Mouse (Mus musculus) heart, embryonic 14.5 days (tissue): Measurements from ENCODE around the gene Tarsl2. TPM values are rescaled to one million over a fixed set of nuclear protein-coding genes. Genes with fewer than 3 reads are reported as not detected.
A peak's percentile ranks its signal among the peaks of the same experiment; 100 is the strongest.

Source experiments
- ATAC-seq: fragments of 200-750 bp; cut with Nextera tagmentation; 2 replicates; pipeline ENCODE4 v1.8.0; 2017; ENCODE audit warnings: low read depth, moderate TSS enrichment; ENCODE audit not compliant: insufficient number of reproducible peaks, insufficient read depth, low FRiP score
- H3K27ac ChIP-seq, 2 experiments: fragments of 200-500 bp in 1 of 2; fragments of 300-500 bp in 1 of 2; sonication (generic) in 1 of 2; replicated peaks in 1 of 2; 2 replicates each; pipeline ENCODE4 v1.5.1; 2012 to 2014; ENCODE audit warnings: low read depth in 2 of 2, low read length in 2 of 2, control low read depth in 1 of 2, mild to moderate bottlenecking in 1 of 2, mixed read lengths in 1 of 2; ENCODE audit not compliant: control insufficient read depth in 1 of 2, insufficient read depth in 1 of 2
- H3K27me3 ChIP-seq: fragments of 300-500 bp; sonication (generic); 2 replicates; pipeline ENCODE4 v1.6.1; 2014; ENCODE audit warnings: mild to moderate bottlenecking, low read length, control low read depth; ENCODE audit not compliant: control insufficient read depth, insufficient read depth
- H3K36me3 ChIP-seq: fragments of 300-500 bp; sonication (generic); 2 replicates; pipeline ENCODE4 v1.6.1; 2014; ENCODE audit warnings: mild to moderate bottlenecking, control low read depth, low read length, mixed read lengths; ENCODE audit not compliant: control insufficient read depth, insufficient read depth
- H3K4me1 ChIP-seq, 2 experiments: fragments of 200-500 bp in 1 of 2; fragments of 300-500 bp in 1 of 2; sonication (generic) in 1 of 2; 2 replicates each; pipeline ENCODE4 v1.6.1; 2012 to 2014; ENCODE audit warnings: low read length in 2 of 2, control low read depth in 1 of 2, mixed read lengths in 1 of 2; ENCODE audit not compliant: control insufficient read depth in 2 of 2, insufficient read depth in 2 of 2
- H3K4me2 ChIP-seq: fragments of 300-500 bp; sonication (generic); 2 replicates; pipeline ENCODE4 v1.6.1; 2014; ENCODE audit warnings: mild to moderate bottlenecking, low read length
- H3K4me3 ChIP-seq, 2 experiments: fragments of 200-500 bp in 1 of 2; fragments of 300-500 bp in 1 of 2; sonication (generic) in 1 of 2; 2 replicates each; pipeline ENCODE4 v1.5.1; 2012 to 2014; ENCODE audit warnings: low read length in 2 of 2, mild to moderate bottlenecking in 2 of 2, control low read depth in 1 of 2, low read depth in 1 of 2, moderate library complexity in 1 of 2; ENCODE audit not compliant: control insufficient read depth in 1 of 2, insufficient read depth in 1 of 2
- H3K9ac ChIP-seq: fragments of 300-500 bp; sonication (generic); 2 replicates; pipeline ENCODE4 v1.6.1; 2014; ENCODE audit warnings: mild to moderate bottlenecking, low read length
- H3K9me3 ChIP-seq: fragments of 300-500 bp; sonication (generic); 2 replicates; pipeline ENCODE4 v1.6.1; 2016; ENCODE audit warnings: low read length, control low read depth; ENCODE audit not compliant: control insufficient read depth
- WGBS: fragments of 180-500 bp; shearing (Covaris S2); extraction: QIAGEN DNeasy Blood & Tissue Kit; methylation state at CpG from one replicate; pipeline ENCODE4 v1.1.7; 2014; 5-methylcytosine and 5-hydroxymethylcytosine counted together
- polyA plus RNA-seq: library from polyadenylated mRNA; unstranded; fragments of >200 nt; fragmentation: Nextera tagmentation; extraction: Ambion mirVana; gene quantifications from 2 replicates; pipeline ENCODE4 v1.2.1, GENCODE M21; 2014

Gene Tarsl2
- polyA plus RNA-seq, 1 experiment from 2014 or later, result 23.0 TPM

DNA sequence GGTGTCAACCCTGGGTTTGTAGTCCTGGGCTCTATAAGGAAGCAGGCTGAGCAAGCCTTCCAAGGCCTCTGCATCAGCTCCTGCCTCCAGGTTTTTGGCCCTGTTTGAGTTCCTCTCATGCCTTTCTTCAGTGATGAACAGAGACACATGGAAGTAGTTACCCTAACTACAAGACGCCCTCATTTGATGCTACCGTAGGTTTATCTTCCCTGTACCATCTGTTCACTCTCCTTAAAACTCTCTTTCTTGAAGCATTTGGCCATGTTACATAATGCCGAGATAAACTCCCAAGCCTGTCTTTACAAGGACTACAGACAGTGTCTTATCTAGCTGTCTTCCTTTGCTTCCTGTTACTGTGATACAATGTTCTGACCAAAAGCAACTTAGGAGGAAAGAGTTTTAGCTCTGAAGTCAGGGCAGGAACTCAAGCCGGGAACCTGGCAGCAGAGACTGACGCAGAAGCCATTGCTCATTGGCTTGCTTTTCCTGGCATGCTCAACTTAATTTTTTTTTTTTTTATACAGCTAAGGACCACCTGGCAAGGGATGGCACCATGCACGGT lies 4.8 kb upstream of the Tarsl2 start:
- Histone ChIP-seq H3K9ac (no peak overlapping the region), H3K9me3 (no peaks in the 10 kb centered on the region), H3K4me2 (no peak overlapping the region), H3K36me3 (no peaks in the 10 kb centered on the region), H3K4me1 (peaks cover 4% of the 10 kb centered on the region in 2 experiments; a peak in 2 of 4 replicates), H3K27ac (no peak overlapping the region), H3K27me3 (peaks cover 7% of the 10 kb centered on the region; the same call in 1 of the 2 replicates), H3K4me3 (no peak overlapping the region)
- no peak for ATAC-seq
- 39% methylated on average over 6 of the region's 6 CpGs for WGBS

- no peak overlapping the region for H3K4me3 ChIP-seq
- no peak for ATAC-seq
- H3K9me3 ChIP-seq, result no peaks in the 10 kb centered on the region
- WGBS, result 43% methylated on average over 6 of the region's 6 CpGs
- H3K27ac ChIP-seq, result no peak overlapping the region
- H3K4me1 ChIP-seq, result peaks cover 4 to 7% of the 10 kb centered on the region in 2 experiments; a peak in 2 of 4 replicates
- H3K27me3 ChIP-seq, result peaks cover 7% of the 10 kb centered on the region; the same call in 1 of the 2 replicates
- H3K9ac ChIP-seq, result no peak overlapping the region
- H3K4me2 ChIP-seq, result no peak overlapping the region
- H3K36me3 ChIP-seq, result no peaks in the 10 kb centered on the region
Observed at GRCm38 (mm10) chr7:65640672-65641071, 4.0 kb upstream of the Tarsl2 start.

- H3K27ac ChIP-seq, result no peak overlapping the region
- 67% methylated on average over 6 of the region's 6 CpGs for WGBS
- H3K9me3 ChIP-seq, result no peaks in the 10 kb centered on the region
- H3K27me3 ChIP-seq, result peaks cover 7% of the 10 kb centered on the region; the same call in 1 of the 2 replicates
- H3K4me2 ChIP-seq, result no peak overlapping the region
- no peak overlapping the region for H3K4me3 ChIP-seq
- H3K36me3 ChIP-seq, result peaks cover 11% of the 10 kb centered on the region; the same call in 1 of the 2 replicates
- H3K9ac ChIP-seq, result no peak overlapping the region
- H3K4me1 ChIP-seq, result peaks cover 4 to 7% of the 10 kb centered on the region in 2 experiments; a peak in 2 of 4 replicates
- ATAC-seq, result no peak
Observed at GRCm38 (mm10) chr7:65642371-65643304, 2.1 kb upstream of the Tarsl2 start.

DNA sequence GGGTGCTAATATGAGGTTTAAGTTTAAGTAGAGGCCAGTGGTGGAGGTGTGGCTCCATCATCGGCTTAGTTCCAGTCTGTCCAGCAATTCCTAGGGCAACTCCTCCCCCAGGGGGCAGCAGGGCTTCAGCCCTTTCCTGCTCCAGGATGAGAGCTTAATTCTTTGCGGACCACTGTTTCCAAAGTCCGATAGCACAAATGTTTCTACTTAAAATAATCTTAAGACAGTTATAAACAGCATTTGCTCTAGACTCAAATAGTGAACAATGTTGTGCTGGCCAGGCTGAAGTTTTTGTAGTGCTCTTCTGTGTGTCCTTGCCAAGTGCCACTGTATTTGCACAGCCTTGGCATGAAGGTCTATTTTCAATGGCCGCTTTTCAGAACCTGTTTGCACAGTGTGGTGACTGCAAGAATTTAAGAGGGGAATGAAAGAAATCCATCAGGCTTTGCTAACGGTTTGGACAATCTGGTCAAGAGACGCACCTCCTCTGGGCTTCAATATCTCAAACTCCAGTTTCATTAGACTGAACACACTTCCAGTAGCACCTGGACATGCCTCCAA lies 757 bp upstream of the Tarsl2 start:
- H3K4me1 ChIP-seq, result peaks cover 4 to 7% of the 10 kb centered on the region in 2 experiments; a peak in 2 of 4 replicates
- WGBS, result 47% methylated on average over 6 of the region's 6 CpGs
- no peak overlapping the region for H3K9ac ChIP-seq
- H3K4me2 ChIP-seq, result peak overlapping the region; percentile 82
- H3K9me3 ChIP-seq, result no peaks in the 10 kb centered on the region
- H3K4me3 ChIP-seq, result peak overlapping the region; percentile 83 to 90
- peaks cover 7% of the 10 kb centered on the region; the same call in 1 of the 2 replicates for H3K27me3 ChIP-seq
- H3K36me3 ChIP-seq, result peaks cover 20% of the 10 kb centered on the region
- H3K27ac ChIP-seq, result no peak overlapping the region
- no peak for ATAC-seq

GRCm38 (mm10) chr7:65645996-65646395 lies 1.3 kb downstream of the Tarsl2 start:
- Histone ChIP-seq H3K4me2 (peak overlapping the region; percentile 82), H3K4me1 (peaks cover 3 to 7% of the 10 kb centered on the region in 2 experiments; a peak in 2 of 4 replicates), H3K27me3 (peaks cover 7% of the 10 kb centered on the region; the same call in 1 of the 2 replicates), H3K9ac (peak overlapping the region; percentile 10; the same call in 1 of the 2 replicates), H3K36me3 (peaks cover 33% of the 10 kb centered on the region), H3K9me3 (peaks cover 8% of the 10 kb centered on the region), H3K4me3 (no peak overlapping the region), H3K27ac (no peak overlapping the region)
- ATAC-seq, result no peak
- 82% methylated on average over 8 of the region's 8 CpGs for WGBS

GRCm38 (mm10) chr7:65650662-65651061 lies 6.0 kb downstream of the Tarsl2 start:
- Histone ChIP-seq H3K36me3 (peaks cover 65% of the 10 kb centered on the region), H3K27me3 (no peaks in the 10 kb centered on the region), H3K4me3 (no peak overlapping the region), H3K4me1 (no peaks in the 10 kb centered on the region; a peak in 1 of 4 replicates), H3K4me2 (no peak overlapping the region), H3K9me3 (peaks cover 8% of the 10 kb centered on the region), H3K9ac (no peak overlapping the region), H3K27ac (no peak overlapping the region)
- WGBS, result 90% methylated on average over 4 of the region's 4 CpGs
- no peak for ATAC-seq

GRCm38 (mm10) chr7:65657490-65658120 lies 12.9 kb downstream of the Tarsl2 start:
- no peak for ATAC-seq
- 86% methylated on average over 2 of the region's 2 CpGs for WGBS
- H3K36me3 ChIP-seq, result peaks cover 57% of the 10 kb centered on the region
- peaks cover 0 to 2% of the 10 kb centered on the region in 2 experiments; a peak in 1 of 4 replicates for H3K4me1 ChIP-seq
- no peak overlapping the region for H3K4me3 ChIP-seq
- no peak overlapping the region for H3K9ac ChIP-seq
- H3K4me2 ChIP-seq, result no peak overlapping the region
- H3K9me3 ChIP-seq, result no peaks in the 10 kb centered on the region
- no peaks in the 10 kb centered on the region for H3K27me3 ChIP-seq
- no peak overlapping the region for H3K27ac ChIP-seq
